Mouse (Mus musculus) kidney, adult 2 months (tissue): ENCODE results near the gene Arhgef17.
A peak's percentile ranks its signal among the peaks of the same experiment; 100 is the strongest.

Experiments
- CTCF ChIP-seq: fragments of 200-500 bp; conservative IDR thresholded peaks from 2 replicates; pipeline ENCODE4 v1.5.1; 2011; ENCODE audit warnings: low read depth, mild to moderate bottlenecking, control low read depth, low read length, moderate library complexity, mixed read lengths; ENCODE audit not compliant: insufficient read depth, insufficient read length
- POLR2A ChIP-seq: fragments of 200-500 bp; IDR thresholded peaks from one replicate; pipeline ENCODE4 v1.6.1; 2011; ENCODE audit warnings: low read depth, low read length, control low read depth

GRCm38 (mm10) chr7:100866675-100867074 is 65.2 kb downstream of the Arhgef17 start:
- TF ChIP-seq CTCF (peak; percentile 69), POLR2A (no peak)
